Mouse (Mus musculus): ENCODE data around the gene Nucb1. TPM values are rescaled to one million over a fixed set of nuclear protein-coding genes. Genes with fewer than 3 reads are reported as not detected.

Gene Nucb1
- total RNA-seq (2021): 10 to 100 TPM; 97.6 to 98.2 TPM
- long read RNA-seq, experiment 1, full-length matches to known transcripts: 92 of 109 reads
- long read RNA-seq, experiment 1, partial matches to known transcripts: 10 of 109 reads
- long read RNA-seq, experiment 1, other reads (novel, unspliced or antisense): 7 of 109 reads
- long read RNA-seq, experiment 2, full-length matches to known transcripts: 117 of 137 reads
- long read RNA-seq, experiment 2, partial matches to known transcripts: 5 of 137 reads
- long read RNA-seq, experiment 2, other reads (novel, unspliced or antisense): 15 of 137 reads

GRCm38 (mm10) chr7:45509912-45510787 lies at the start of gene Nucb1:
Nucb1 (minus strand) TSS chr7:45510406.
- peak; percentile 84 to 90 for DNase-seq (ENCODE audit: low spot score in 2 of 2)
- Histone ChIP-seq H3K27ac (peak within 1 kb of the TSS; percentile 90), H3K4me3 (peak within 1 kb of the TSS; percentile 79)
- no peak; the same call in 1 of the 2 replicates for TF ChIP-seq CTCF (conservative IDR thresholded peaks at IDR 0.05)

- Histone ChIP-seq H3K4me3 (no peak overlapping the region), H3K27ac (no peak overlapping the region)
- no peak for DNase-seq (ENCODE audit: low spot score in 2 of 2)
- TF ChIP-seq CTCF (conservative IDR thresholded peaks at IDR 0.05): no peak
These were observed 48.7 kb upstream of the Nucb1 start for GRCm38 (mm10) chr7:45558907-45559306.

DNA sequence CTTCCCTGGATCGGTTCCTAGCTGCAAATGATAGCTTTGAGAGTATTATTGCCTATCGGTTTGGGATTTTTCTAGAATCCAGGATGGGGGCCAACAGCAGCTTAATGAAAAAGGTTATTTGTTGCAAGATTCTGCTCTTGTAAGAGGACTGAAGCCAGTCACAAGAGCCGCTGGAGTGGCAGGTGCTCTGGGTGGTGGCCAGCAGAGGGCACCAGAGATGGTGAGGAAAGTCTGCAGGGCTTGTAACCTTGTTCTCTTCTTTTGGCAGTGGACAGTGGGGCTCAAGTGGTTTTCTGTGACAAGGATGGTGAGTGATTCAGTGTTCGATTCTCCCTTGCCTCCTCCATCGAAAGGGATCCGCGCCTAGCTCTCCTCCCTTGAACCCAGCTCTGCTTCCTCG lies 45.6 kb upstream of the Nucb1 start:
- Histone ChIP-seq H3K27ac (no peak overlapping the region), H3K4me3 (no peak overlapping the region)
- TF ChIP-seq CTCF (conservative IDR thresholded peaks at IDR 0.05): peak; percentile 94
- DNase-seq (ENCODE audit: low spot score in 2 of 2): peak; percentile 71 to 82

- H3K4me3 ChIP-seq: no peak within 1 kb of the TSS
- TF ChIP-seq CTCF (conservative IDR thresholded peaks at IDR 0.05): no peak
These were observed 44.5 kb upstream of the Nucb1 start, which contains the start of gene Hsd17b14 for GRCm38 (mm10) chr7:45554744-45555143. Hsd17b14 (plus strand) TSS chr7:45554893.

GRCm38 (mm10) chr7:45553990-45554389 lies 43.8 kb upstream of the Nucb1 start:
- H3K27ac ChIP-seq: no peak overlapping the region
- H3K4me3 ChIP-seq: no peak overlapping the region
- no peak for DNase-seq (ENCODE audit: low spot score in 2 of 2)

More at GRCm38 (mm10) chr7:45554744-45555143, 44.5 kb upstream of the Nucb1 start, which contains the start of gene Hsd17b14:
- H3K27ac ChIP-seq: no peak within 1 kb of the TSS
- no peak for DNase-seq (ENCODE audit: low spot score in 2 of 2)

DNA sequence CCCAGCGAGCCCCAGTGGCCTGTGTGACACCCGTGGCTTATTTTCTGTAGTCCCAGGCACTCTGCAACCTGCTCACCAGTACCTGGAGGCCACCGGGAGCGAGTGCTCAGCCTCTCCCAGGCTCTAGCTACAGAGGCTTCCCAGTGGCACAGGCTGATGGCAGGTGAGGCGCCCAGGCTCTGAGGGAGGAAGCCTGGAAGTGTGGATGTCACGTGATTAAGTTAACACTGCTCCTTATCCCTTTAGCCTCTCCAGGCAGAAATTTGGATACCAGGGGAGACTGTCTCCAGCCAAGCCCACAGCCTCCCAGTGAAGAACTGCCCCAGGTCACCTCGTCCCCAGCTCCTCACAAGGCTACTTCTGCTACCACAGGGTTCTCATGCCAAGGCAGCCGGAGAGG lies 43.3 kb upstream of the Nucb1 start:
- Histone ChIP-seq H3K4me3 (no peak overlapping the region), H3K27ac (no peak overlapping the region)
- DNase-seq (ENCODE audit: low spot score in 2 of 2): no peak
- no peak for TF ChIP-seq CTCF (conservative IDR thresholded peaks at IDR 0.05)

More at GRCm38 (mm10) chr7:45553990-45554389, 43.8 kb upstream of the Nucb1 start:
- TF ChIP-seq CTCF (conservative IDR thresholded peaks at IDR 0.05): no peak

DNA sequence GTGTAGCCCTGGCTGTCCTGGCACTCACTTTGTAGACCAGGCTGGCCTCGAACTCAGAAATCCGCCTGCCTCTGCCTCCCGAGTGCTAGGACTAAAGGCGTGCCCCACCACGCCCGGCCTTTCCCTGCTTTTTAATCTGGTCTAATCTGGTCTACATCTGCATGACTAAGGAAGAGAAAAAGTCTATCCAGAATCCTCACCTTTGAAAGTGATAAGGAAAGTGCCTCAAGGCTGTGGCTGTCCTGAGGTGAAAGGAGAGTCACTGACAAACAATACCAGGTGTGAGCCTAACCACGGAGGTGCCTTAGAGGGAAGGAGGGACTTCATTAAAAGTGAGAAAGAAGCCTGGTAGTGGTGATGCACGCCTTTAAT lies 41.3 kb upstream of the Nucb1 start:
- no peak for TF ChIP-seq CTCF (conservative IDR thresholded peaks at IDR 0.05)
- DNase-seq (ENCODE audit: low spot score in 2 of 2): no peak
- no peak overlapping the region for H3K27ac ChIP-seq
- no peak overlapping the region for H3K4me3 ChIP-seq

DNA sequence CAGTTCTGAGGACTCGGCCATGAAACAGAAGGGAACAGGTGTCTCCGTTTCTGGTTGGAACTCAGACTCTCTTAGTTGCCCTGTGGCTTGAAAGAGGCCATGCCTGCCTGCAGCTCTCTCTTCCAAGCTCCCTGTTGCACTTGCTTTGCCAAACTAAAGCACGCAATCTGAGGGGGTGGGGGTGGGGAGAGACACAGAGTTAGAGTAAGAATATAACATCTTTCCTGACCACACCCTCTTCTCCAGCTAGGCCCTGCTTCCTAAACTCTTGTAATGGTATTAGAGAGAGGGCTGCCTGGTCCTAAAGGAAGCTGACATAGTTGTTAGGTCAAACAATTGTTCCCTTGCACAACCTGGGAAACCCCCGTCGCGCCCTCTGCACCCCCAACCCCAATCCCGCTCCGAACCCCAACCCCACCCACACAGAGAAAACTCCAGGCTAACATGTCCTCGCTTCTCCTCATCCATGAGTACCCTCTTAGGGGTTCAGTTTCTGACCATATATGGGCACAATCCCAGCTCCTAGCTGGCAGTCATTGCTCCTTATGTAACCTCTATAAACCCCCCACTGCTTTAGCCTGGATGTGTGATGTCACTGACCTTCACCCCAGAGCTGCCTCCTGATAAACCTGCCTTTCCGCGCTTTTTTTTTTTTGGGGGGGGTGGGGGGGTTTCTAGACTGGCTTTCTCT lies 40.8 kb upstream of the Nucb1 start:
- no peak overlapping the region for H3K4me3 ChIP-seq
- DNase-seq (ENCODE audit: low spot score in 2 of 2): no peak
- no peak overlapping the region for H3K27ac ChIP-seq
- TF ChIP-seq CTCF (conservative IDR thresholded peaks at IDR 0.05): no peak

DNA sequence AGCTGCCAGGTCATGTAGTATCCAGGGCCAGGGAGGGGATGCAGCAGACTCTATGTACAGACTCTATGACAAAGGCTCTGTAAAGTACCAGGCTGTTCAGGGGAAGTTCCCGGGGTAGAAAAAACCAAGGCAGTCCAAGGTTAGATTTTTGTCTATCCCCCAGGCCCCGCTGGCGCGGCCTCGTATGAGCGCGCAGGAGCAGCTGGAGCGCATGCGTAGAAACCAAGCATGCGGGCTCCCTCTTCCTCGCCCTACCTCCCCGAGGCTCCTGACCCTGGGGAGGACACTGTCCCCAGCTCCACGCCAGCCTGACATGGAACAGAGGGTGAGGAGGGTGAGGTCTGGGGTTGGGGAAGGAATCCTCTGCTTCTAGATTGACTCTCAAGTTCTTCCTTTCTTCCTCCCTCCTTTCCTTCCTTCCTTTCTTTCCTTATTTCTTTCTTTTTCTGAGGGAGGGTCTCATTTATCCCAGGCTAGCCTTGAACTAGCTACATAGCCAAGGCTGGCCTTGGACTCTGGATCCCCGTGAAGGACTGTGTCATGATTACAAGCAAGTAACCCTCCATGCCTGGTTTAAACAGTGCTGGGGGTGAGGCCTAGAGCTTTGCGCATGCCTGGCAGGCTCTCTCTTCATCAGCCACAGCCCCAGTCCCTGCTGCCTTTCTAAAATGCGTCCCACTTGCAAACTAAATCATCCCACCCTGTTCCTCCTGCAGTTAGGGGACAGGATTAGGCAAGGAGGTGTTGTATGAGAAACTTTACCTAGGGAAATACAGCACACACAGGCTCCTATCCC lies 39.6 kb upstream of the Nucb1 start:
- DNase-seq (ENCODE audit: low spot score in 2 of 2): no peak
- Histone ChIP-seq H3K27ac (no peak overlapping the region), H3K4me3 (no peak overlapping the region)
- no peak for TF ChIP-seq CTCF (conservative IDR thresholded peaks at IDR 0.05)

DNA sequence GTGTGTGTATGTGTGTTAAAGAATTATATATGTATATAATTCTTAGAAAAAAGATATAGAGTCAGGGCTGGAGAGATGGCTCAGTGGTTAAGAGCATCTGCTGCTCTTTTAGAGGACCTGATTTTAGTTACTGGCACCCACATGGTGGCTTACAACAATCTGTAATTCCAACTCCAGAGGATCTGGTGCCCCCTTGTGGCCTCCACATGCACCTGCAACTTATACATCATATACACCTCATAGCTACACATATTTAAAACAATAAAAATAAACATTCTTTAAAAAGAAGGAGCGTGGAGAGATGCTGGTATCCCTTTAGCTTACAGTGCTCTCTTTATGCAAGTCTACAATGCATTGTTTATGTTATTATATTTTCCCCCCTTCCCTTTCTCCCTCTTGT lies 34.3 kb upstream of the Nucb1 start:
- TF ChIP-seq CTCF (conservative IDR thresholded peaks at IDR 0.05): peak; percentile 59
- Histone ChIP-seq H3K4me3 (no peak overlapping the region), H3K27ac (no peak overlapping the region)
- no peak for DNase-seq (ENCODE audit: low spot score in 2 of 2)

GRCm38 (mm10) chr7:45540213-45540612 lies 30.0 kb upstream of the Nucb1 start:
- Histone ChIP-seq H3K27ac (no peak overlapping the region), H3K4me3 (no peak overlapping the region)
- TF ChIP-seq CTCF (conservative IDR thresholded peaks at IDR 0.05): no peak
- no peak for DNase-seq (ENCODE audit: low spot score in 2 of 2)

- no peak overlapping the region for H3K4me3 ChIP-seq
- TF ChIP-seq CTCF (conservative IDR thresholded peaks at IDR 0.05): no peak
- H3K27ac ChIP-seq: no peak overlapping the region
- no peak for DNase-seq (ENCODE audit: low spot score in 2 of 2)
These were observed 28.9 kb upstream of the Nucb1 start for GRCm38 (mm10) chr7:45539095-45539494.
